Mouse (Mus musculus): Measurements from ENCODE around the gene 1700016D06Rik. TPM values are rescaled to one million over a fixed set of nuclear protein-coding genes. Genes with fewer than 3 reads are reported as not detected.

The 1700016D06Rik gene
- polyA plus RNA-seq, 1 experiment from 2014 or later: not detected

- Histone ChIP-seq H3K36me3 (no peaks in the 10 kb centered on the region), H3K9me3 (replicated peaks) (no peaks in the 10 kb centered on the region), H3K27ac (replicated peaks) (peak within 1 kb of the TSS; percentile 84), H3K4me2 (replicated peaks) (peak within 1 kb of the TSS; percentile 93), H3K9ac (peak within 1 kb of the TSS; percentile 59), H3K4me3 (replicated peaks) (peak within 1 kb of the TSS; percentile 71), H3K4me1 (peaks cover 23% of the 10 kb centered on the region), H3K27me3 (peaks cover 60% of the 10 kb centered on the region)
- 1% methylated on average over 112 of the region's 127 CpGs for WGBS
- ATAC-seq (ENCODE audit: insufficient number of reproducible peaks, low FRiP score, low TSS enrichment, low read depth): peak; percentile 76
Observed at GRCm38 (mm10) chr8:11727651-11728481, 27.0 kb upstream of the 1700016D06Rik start, which contains the start of gene Arhgef7. TSS of gene Arhgef7 (plus strand) at chr8:11727721.

GRCm38 (mm10) chr8:11727273-11727650, 26.4 kb upstream of the 1700016D06Rik start:
- peaks cover 60% of the 10 kb centered on the region for H3K27me3 ChIP-seq
- peak overlapping the region; percentile 71 for H3K4me3 ChIP-seq (replicated peaks)
- no peaks in the 10 kb centered on the region for H3K36me3 ChIP-seq
- ATAC-seq (ENCODE audit: insufficient number of reproducible peaks, low FRiP score, low TSS enrichment, low read depth): no peak
- 2% methylated on average over 22 of the region's 22 CpGs for WGBS
- no peak overlapping the region for H3K27ac ChIP-seq (replicated peaks)
- peaks cover 23% of the 10 kb centered on the region for H3K4me1 ChIP-seq
- H3K9ac ChIP-seq: peak overlapping the region; percentile 59; the same call in 1 of the 2 replicates
- H3K9me3 ChIP-seq (replicated peaks): no peaks in the 10 kb centered on the region
- H3K4me2 ChIP-seq (replicated peaks): peak overlapping the region; percentile 93

GRCm38 (mm10) chr8:11717194-11717593, 16.3 kb upstream of the 1700016D06Rik start:
- 72% methylated on average over 4 of the region's 4 CpGs for WGBS
- no peak overlapping the region for H3K27ac ChIP-seq (replicated peaks)
- H3K9ac ChIP-seq: no peak overlapping the region
- H3K9me3 ChIP-seq (replicated peaks): no peaks in the 10 kb centered on the region
- H3K4me2 ChIP-seq (replicated peaks): no peak overlapping the region
- no peak for ATAC-seq (ENCODE audit: insufficient number of reproducible peaks, low FRiP score, low TSS enrichment, low read depth)
- H3K4me1 ChIP-seq: no peaks in the 10 kb centered on the region
- H3K27me3 ChIP-seq: peaks cover 7% of the 10 kb centered on the region; the same call in 1 of the 2 replicates
- H3K4me3 ChIP-seq (replicated peaks): no peak overlapping the region
- H3K36me3 ChIP-seq: no peaks in the 10 kb centered on the region

GRCm38 (mm10) chr8:11712244-11712643, 11.4 kb upstream of the 1700016D06Rik start:
- 82% methylated on average over 6 of the region's 6 CpGs for WGBS
- Histone ChIP-seq H3K4me2 (replicated peaks) (no peak overlapping the region), H3K36me3 (no peaks in the 10 kb centered on the region), H3K9me3 (replicated peaks) (no peaks in the 10 kb centered on the region), H3K27me3 (no peaks in the 10 kb centered on the region), H3K4me1 (0 out of 2 replicates have a peak, but pooled peaks cover 4% of the 10 kb centered on the region), H3K9ac (no peak overlapping the region), H3K27ac (replicated peaks) (no peak overlapping the region), H3K4me3 (replicated peaks) (no peak overlapping the region)
- no peak for ATAC-seq (ENCODE audit: insufficient number of reproducible peaks, low FRiP score, low TSS enrichment, low read depth)

GRCm38 (mm10) chr8:11710415-11710814, 9.6 kb upstream of the 1700016D06Rik start:
- Histone ChIP-seq H3K27ac (replicated peaks) (no peak overlapping the region), H3K36me3 (no peaks in the 10 kb centered on the region), H3K4me3 (replicated peaks) (no peak overlapping the region), H3K4me2 (replicated peaks) (no peak overlapping the region), H3K4me1 (0 out of 2 replicates have a peak, but pooled peaks cover 4% of the 10 kb centered on the region), H3K27me3 (no peaks in the 10 kb centered on the region), H3K9ac (no peak overlapping the region), H3K9me3 (replicated peaks) (no peaks in the 10 kb centered on the region)
- no peak for ATAC-seq (ENCODE audit: insufficient number of reproducible peaks, low FRiP score, low TSS enrichment, low read depth)
- WGBS: 55% methylated on average over 5 of the region's 5 CpGs

- no peak overlapping the region for H3K9ac ChIP-seq
- 77% methylated on average over 3 of the region's 3 CpGs for WGBS
- H3K9me3 ChIP-seq (replicated peaks): no peaks in the 10 kb centered on the region
- H3K36me3 ChIP-seq: no peaks in the 10 kb centered on the region
- H3K4me1 ChIP-seq: 0 out of 2 replicates have a peak, but pooled peaks cover 4% of the 10 kb centered on the region
- H3K4me2 ChIP-seq (replicated peaks): no peak overlapping the region
- no peak overlapping the region for H3K27ac ChIP-seq (replicated peaks)
- no peak overlapping the region for H3K4me3 ChIP-seq (replicated peaks)
- no peaks in the 10 kb centered on the region for H3K27me3 ChIP-seq
- no peak for ATAC-seq (ENCODE audit: insufficient number of reproducible peaks, low FRiP score, low TSS enrichment, low read depth)
Observed at GRCm38 (mm10) chr8:11709542-11709941, 8.7 kb upstream of the 1700016D06Rik start.

- no peak for ATAC-seq (ENCODE audit: insufficient number of reproducible peaks, low FRiP score, low TSS enrichment, low read depth)
- Histone ChIP-seq H3K4me2 (replicated peaks) (no peak overlapping the region), H3K27me3 (no peaks in the 10 kb centered on the region), H3K36me3 (no peaks in the 10 kb centered on the region), H3K9ac (no peak overlapping the region), H3K4me3 (replicated peaks) (no peak overlapping the region), H3K4me1 (0 out of 2 replicates have a peak, but pooled peaks cover 4% of the 10 kb centered on the region), H3K9me3 (replicated peaks) (no peaks in the 10 kb centered on the region), H3K27ac (replicated peaks) (no peak overlapping the region)
- 38% methylated on average over 2 of the region's 2 CpGs for WGBS
Observed at GRCm38 (mm10) chr8:11708815-11709214, 8.0 kb upstream of the 1700016D06Rik start.

GRCm38 (mm10) chr8:11707701-11708100, 6.8 kb upstream of the 1700016D06Rik start:
- no peak overlapping the region for H3K27ac ChIP-seq (replicated peaks)
- 0 out of 2 replicates have a peak, but pooled peaks cover 4% of the 10 kb centered on the region for H3K4me1 ChIP-seq
- ATAC-seq (ENCODE audit: insufficient number of reproducible peaks, low FRiP score, low TSS enrichment, low read depth): no peak
- H3K9me3 ChIP-seq (replicated peaks): no peaks in the 10 kb centered on the region
- H3K4me2 ChIP-seq (replicated peaks): no peak overlapping the region
- H3K27me3 ChIP-seq: no peaks in the 10 kb centered on the region
- H3K4me3 ChIP-seq (replicated peaks): no peak overlapping the region
- no peaks in the 10 kb centered on the region for H3K36me3 ChIP-seq
- WGBS: 15% methylated on average over 3 of the region's 3 CpGs
- no peak overlapping the region for H3K9ac ChIP-seq

- Histone ChIP-seq H3K4me2 (replicated peaks) (no peak overlapping the region), H3K36me3 (no peaks in the 10 kb centered on the region), H3K4me3 (replicated peaks) (no peak overlapping the region), H3K9me3 (replicated peaks) (no peaks in the 10 kb centered on the region), H3K27me3 (peaks cover 5% of the 10 kb centered on the region; the same call in 1 of the 2 replicates), H3K27ac (replicated peaks) (no peak overlapping the region), H3K9ac (no peak overlapping the region), H3K4me1 (0 out of 2 replicates have a peak, but pooled peaks cover 4% of the 10 kb centered on the region)
- WGBS: 62% methylated on average over 12 of the region's 12 CpGs
- ATAC-seq (ENCODE audit: insufficient number of reproducible peaks, low FRiP score, low TSS enrichment, low read depth): peak; percentile 69; the same call in 1 of the 2 replicates
Observed at GRCm38 (mm10) chr8:11705818-11706217, 5.0 kb upstream of the 1700016D06Rik start.

GRCm38 (mm10) chr8:11704716-11705420, 4.0 kb upstream of the 1700016D06Rik start:
- Histone ChIP-seq H3K4me2 (replicated peaks) (no peak overlapping the region), H3K27me3 (peaks cover 11% of the 10 kb centered on the region; the same call in 1 of the 2 replicates), H3K36me3 (no peaks in the 10 kb centered on the region), H3K4me3 (replicated peaks) (no peak overlapping the region), H3K4me1 (peaks cover 8% of the 10 kb centered on the region; the same call in 1 of the 2 replicates), H3K9me3 (replicated peaks) (no peaks in the 10 kb centered on the region), H3K27ac (replicated peaks) (no peak overlapping the region), H3K9ac (no peak overlapping the region)
- no peak for ATAC-seq (ENCODE audit: insufficient number of reproducible peaks, low FRiP score, low TSS enrichment, low read depth)
- WGBS: 65% methylated on average over 6 of the region's 6 CpGs

- no peak overlapping the region for H3K4me3 ChIP-seq (replicated peaks)
- peaks cover 8% of the 10 kb centered on the region; the same call in 1 of the 2 replicates for H3K4me1 ChIP-seq
- WGBS: 78% methylated on average over 5 of the region's 5 CpGs
- no peak overlapping the region for H3K4me2 ChIP-seq (replicated peaks)
- no peak for ATAC-seq (ENCODE audit: insufficient number of reproducible peaks, low FRiP score, low TSS enrichment, low read depth)
- no peaks in the 10 kb centered on the region for H3K9me3 ChIP-seq (replicated peaks)
- no peaks in the 10 kb centered on the region for H3K36me3 ChIP-seq
- no peak overlapping the region for H3K27ac ChIP-seq (replicated peaks)
- H3K27me3 ChIP-seq: peaks cover 13% of the 10 kb centered on the region; the same call in 1 of the 2 replicates
- H3K9ac ChIP-seq: no peak overlapping the region
Observed at GRCm38 (mm10) chr8:11703789-11704188, 2.9 kb upstream of the 1700016D06Rik start.
